Mouse (Mus musculus): ENCODE measurements at regions not wholly inside any gene's neighbourhood (a gene's known extent, or its start where the extent isn't known, plus 50 kb on each side); places are given as distances from the start of the nearest gene placed in this dataset.
"Not testable (repeated sequence)": the region's sequence is repeated elsewhere in the genome, so short reads cannot be mapped to it uniquely, and the experiment has no call there.

DNA sequence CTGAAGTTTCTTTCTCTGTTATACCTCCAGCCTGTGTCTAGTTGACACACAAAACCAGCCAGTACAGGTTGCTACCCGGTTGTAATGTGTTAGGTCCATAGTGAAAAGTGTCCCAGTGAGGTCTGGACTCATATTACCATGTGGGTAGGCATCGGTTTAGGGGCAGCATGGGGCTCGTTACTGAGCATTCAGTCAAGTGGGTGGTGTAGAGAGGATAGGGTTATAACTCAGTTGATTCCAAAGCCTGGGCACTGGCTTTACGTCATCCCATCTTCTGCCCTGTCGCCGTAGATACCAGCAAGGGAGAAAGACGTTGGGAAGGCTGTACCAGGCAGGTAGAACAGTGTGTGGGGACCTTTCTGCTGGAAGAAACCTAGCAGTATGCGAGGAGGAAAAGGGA is 129.2 kb upstream of the Slc38a2 start:
- DNase-seq (ENCODE audit: extremely low read depth, low read depth), result no peak

GRCm38 (mm10) chr15:96827931-96828330 is 128.4 kb upstream of the Slc38a2 start:
- DNase-seq (ENCODE audit: extremely low read depth, low read depth), result no peak

GRCm38 (mm10) chr15:96818435-96818834 is 118.9 kb upstream of the Slc38a2 start:
- no peak for DNase-seq (ENCODE audit: extremely low read depth, low read depth)

- DNase-seq (ENCODE audit: extremely low read depth, low read depth), result peak; percentile 83
Observed at GRCm38 (mm10) chr15:96817626-96818025, 118.1 kb upstream of the Slc38a2 start.

- DNase-seq (ENCODE audit: extremely low read depth, low read depth), result peak; percentile 43
Observed at GRCm38 (mm10) chr15:96816997-96817570, 117.6 kb upstream of the Slc38a2 start.

GRCm38 (mm10) chr15:96813472-96813871 is 113.9 kb upstream of the Slc38a2 start:
- no peak for DNase-seq (ENCODE audit: extremely low read depth, low read depth)

DNA sequence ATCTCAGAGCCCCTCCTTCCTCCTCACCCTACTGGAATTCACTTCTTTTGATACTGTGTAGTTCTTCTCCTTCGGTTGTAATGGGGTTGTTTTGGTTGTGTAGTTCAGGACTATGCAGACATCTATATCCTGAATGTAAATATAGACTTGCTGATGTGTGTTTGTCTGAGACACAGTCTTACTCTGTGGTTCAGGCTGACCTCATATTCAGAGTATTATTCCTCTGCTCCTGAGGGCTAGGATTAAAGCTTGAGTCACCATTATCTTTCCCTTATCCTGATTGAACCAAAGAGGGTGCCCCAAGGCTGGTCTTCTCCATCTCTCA is 103.2 kb upstream of the Slc38a2 start:
- no peak for DNase-seq (ENCODE audit: extremely low read depth, low read depth)

- DNase-seq (ENCODE audit: extremely low read depth, low read depth), result peak; percentile 41
Observed at GRCm38 (mm10) chr15:96802034-96802728, 102.7 kb upstream of the Slc38a2 start.

GRCm38 (mm10) chr15:96799228-96799627 is 99.7 kb upstream of the Slc38a2 start:
- no peak for DNase-seq (ENCODE audit: extremely low read depth, low read depth)

DNA sequence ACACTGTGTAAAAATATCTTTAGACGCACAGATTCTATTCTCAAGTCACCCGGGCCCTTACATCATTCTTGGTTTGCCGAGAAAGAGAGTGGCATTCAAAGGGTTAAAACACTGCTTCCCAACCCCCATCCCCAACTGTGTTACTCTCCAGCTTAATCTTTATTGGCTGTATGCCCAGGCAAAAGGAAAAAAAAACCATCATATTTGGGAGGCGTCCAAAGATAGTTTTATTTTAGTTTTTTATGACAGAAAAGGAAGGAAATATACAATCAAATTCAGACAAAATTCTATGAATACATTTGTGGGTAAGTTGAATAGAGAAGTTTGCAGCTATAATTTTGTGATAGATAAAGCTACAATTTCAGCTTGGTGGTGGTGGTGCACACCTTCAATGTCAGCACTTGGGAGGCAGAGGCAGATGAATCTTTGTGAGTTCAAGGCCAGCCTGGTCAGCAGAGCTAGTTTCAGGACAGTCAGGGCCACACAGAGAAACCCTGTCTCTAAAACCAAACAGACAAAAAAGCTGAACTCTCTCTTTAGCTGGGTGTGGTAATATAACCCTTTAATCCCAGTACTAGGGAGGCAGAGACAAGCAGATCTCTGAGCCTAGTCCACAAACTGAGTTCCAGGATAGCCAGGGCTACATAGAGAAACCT is 98.2 kb upstream of the Slc38a2 start:
- no peak for DNase-seq (ENCODE audit: extremely low read depth, low read depth)

GRCm38 (mm10) chr15:96794177-96794719 is 94.7 kb upstream of the Slc38a2 start:
- DNase-seq (ENCODE audit: extremely low read depth, low read depth), result no peak

DNA sequence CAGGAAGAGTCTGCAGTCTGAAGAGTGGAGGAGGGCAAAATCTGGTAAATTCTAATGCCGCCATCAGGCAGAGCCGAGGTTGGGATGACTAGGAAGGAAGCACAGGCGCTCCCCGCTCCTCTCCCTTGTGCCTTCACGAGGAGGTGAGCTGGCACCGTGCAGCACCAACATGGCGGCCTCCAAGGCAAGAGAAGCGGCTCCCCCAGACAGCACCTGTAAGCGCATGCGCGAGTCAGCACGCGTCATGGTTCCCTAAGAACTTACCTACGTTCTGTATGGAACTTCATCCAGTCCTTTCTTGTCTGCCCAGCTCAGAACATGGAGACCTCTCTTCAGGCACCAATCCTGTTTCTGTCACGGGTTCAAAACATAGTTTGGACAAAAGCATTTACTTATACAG is 93.7 kb upstream of the Slc38a2 start:
- no peak for DNase-seq (ENCODE audit: extremely low read depth, low read depth)

GRCm38 (mm10) chr15:96791306-96791705 is 91.8 kb upstream of the Slc38a2 start:
- DNase-seq (ENCODE audit: extremely low read depth, low read depth), result no peak

GRCm38 (mm10) chr15:96787921-96788320 is 88.4 kb upstream of the Slc38a2 start:
- DNase-seq (ENCODE audit: extremely low read depth, low read depth), result not testable (repeated sequence)

GRCm38 (mm10) chr15:96784578-96784977 is 85.0 kb upstream of the Slc38a2 start:
- no peak for DNase-seq (ENCODE audit: extremely low read depth, low read depth)

GRCm38 (mm10) chr15:96781560-96781959 is 82.0 kb upstream of the Slc38a2 start:
- no peak for DNase-seq (ENCODE audit: extremely low read depth, low read depth)

GRCm38 (mm10) chr15:96780606-96781005 is 81.1 kb upstream of the Slc38a2 start:
- no peak for DNase-seq (ENCODE audit: extremely low read depth, low read depth)

GRCm38 (mm10) chr15:96779358-96779757 is 79.8 kb upstream of the Slc38a2 start:
- DNase-seq (ENCODE audit: extremely low read depth, low read depth), result no peak

DNA sequence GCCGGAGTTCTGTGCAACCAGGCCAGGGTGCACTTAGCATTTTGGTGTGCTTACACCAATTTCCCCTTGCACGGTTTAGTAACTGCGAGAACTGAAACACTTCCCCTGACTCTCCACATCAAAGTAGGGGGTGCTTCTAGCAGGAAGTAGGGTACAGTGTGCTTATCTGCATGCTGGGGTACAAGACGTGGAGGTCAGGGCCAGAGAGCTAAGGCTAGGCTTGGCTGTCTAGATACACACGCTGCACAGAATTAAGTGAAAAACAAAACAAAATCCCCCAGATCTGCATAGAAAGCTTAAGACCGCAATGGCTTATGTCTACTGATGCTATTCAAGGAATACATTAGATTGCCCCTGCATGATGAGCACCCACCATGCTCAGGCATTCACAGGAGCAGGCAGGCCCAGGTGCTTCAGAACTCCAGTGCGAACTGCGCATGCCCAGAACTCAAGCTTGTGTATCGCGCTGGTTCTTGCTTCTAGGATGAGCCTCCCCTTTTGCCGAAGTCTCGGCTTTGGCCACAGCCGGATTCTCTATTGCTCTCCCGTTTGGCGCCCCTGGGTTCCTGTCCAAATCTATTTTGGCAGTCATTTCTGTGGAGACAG is 78.9 kb upstream of the Slc38a2 start:
- peak; percentile 96 for DNase-seq (ENCODE audit: extremely low read depth, low read depth)

GRCm38 (mm10) chr15:96776476-96777075 is 77.0 kb upstream of the Slc38a2 start:
- peak; percentile 94 for DNase-seq (ENCODE audit: extremely low read depth, low read depth)

DNA sequence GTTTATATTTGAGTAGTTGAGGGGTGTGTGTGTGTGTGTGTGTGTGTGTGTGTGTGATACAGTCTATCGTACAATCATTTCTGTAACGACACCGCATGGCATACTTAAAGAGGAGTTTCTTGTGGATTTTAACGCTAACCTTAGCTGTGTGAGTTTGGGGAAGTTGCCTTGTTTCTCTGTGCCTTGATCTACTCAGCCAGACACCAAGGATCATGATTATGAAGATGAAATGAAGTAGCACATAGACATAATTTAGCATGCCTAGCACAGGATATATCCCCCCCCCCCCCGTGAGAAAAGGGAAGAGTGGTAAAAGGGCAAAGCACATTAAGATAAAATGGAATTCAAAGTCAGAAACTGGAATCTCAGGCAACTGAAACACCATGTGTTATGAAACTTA is 75.6 kb upstream of the Slc38a2 start:
- no peak for DNase-seq (ENCODE audit: extremely low read depth, low read depth)

DNA sequence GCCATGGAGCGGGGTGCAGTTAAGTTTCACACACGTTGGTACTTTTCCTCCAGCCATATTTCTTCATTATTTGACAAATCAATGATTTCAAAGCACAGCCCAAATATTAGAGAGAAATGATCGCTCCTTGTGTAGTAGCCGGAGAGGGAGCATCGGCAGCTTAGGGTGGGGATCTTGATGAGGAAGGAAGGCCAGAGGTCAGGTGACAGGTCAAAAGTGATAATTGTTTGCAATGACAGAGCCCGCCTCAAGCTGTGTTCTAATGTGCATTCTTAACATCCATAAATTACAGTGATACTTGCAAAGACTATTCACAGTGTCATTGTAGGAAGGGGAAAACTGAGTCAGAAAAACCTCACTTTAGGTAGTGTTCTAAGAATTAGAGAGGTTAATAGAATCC is 75.1 kb upstream of the Slc38a2 start:
- no peak for DNase-seq (ENCODE audit: extremely low read depth, low read depth)
